Mouse (Mus musculus) liver, embryonic 14.5 days (tissue): ENCODE data around the gene Aldh2. TPM values are rescaled to one million over a fixed set of nuclear protein-coding genes. Genes with fewer than 3 reads are reported as not detected.

Experiments used
- ATAC-seq: fragments of 200-750 bp; cut with Nextera tagmentation; 2 replicates; pipeline ENCODE4 v1.8.0; 2017; ENCODE audit warnings: moderate number of reproducible peaks, mild to moderate bottlenecking, moderate library complexity; ENCODE audit not compliant: insufficient read depth
- DNase-seq, 3 experiments: peaks; one replicate each; pipeline ENCODE4 v3.0.0-alpha.2; 2012 to 2013; ENCODE audit warnings: low read depth in 3 of 3, low spot score in 3 of 3
- H3K27ac ChIP-seq: fragments of 300-500 bp; sonication (generic); 2 replicates; pipeline ENCODE4 v1.5.1; 2014; ENCODE audit warnings: moderate library complexity, mild to moderate bottlenecking, control low read depth, inconsistent platforms
- H3K27me3 ChIP-seq: fragments of 300-500 bp; sonication (generic); 2 replicates; pipeline ENCODE4 v1.6.1; 2014; ENCODE audit warnings: mild to moderate bottlenecking, low read length, moderate library complexity; ENCODE audit not compliant: control insufficient read depth, insufficient read depth
- H3K36me3 ChIP-seq: fragments of 300-500 bp; sonication (generic); replicated peaks from 2 replicates; pipeline ENCODE4 v1.6.1; 2014; ENCODE audit warnings: low read depth; ENCODE audit not compliant: control insufficient read depth, insufficient read depth
- H3K4me1 ChIP-seq, 2 experiments: fragments of 200-500 bp in 1 of 2; fragments of 300-500 bp in 1 of 2; sonication (generic) in 1 of 2; replicated peaks; 2 replicates each; pipeline ENCODE4 v1.6.1; 2012 to 2014; ENCODE audit warnings: antibody characterized with exemption in 1 of 2, inconsistent platforms in 1 of 2, low read length in 1 of 2; ENCODE audit not compliant: control insufficient read depth in 2 of 2, insufficient read depth in 2 of 2
- H3K4me2 ChIP-seq: fragments of 300-500 bp; sonication (generic); 2 replicates; pipeline ENCODE4 v1.6.1; 2014; ENCODE audit warnings: low read depth, mild to moderate bottlenecking, control low read depth, moderate library complexity
- H3K4me3 ChIP-seq, 2 experiments: fragments of 200-500 bp in 1 of 2; fragments of 300-500 bp in 1 of 2; sonication (generic) in 1 of 2; 2 replicates each; pipeline ENCODE4 v1.5.1; 2012 to 2014; ENCODE audit warnings: low read depth in 2 of 2, low read length in 2 of 2, mild to moderate bottlenecking in 2 of 2, control low read depth in 1 of 2, inconsistent platforms in 1 of 2, moderate library complexity in 1 of 2; ENCODE audit not compliant: insufficient read depth in 1 of 2
- H3K9ac ChIP-seq: fragments of 300-500 bp; sonication (generic); replicated peaks from 2 replicates; pipeline ENCODE4 v1.6.1; 2014; ENCODE audit warnings: mild to moderate bottlenecking, control low read depth, moderate library complexity
- H3K9me3 ChIP-seq: fragments of 300-500 bp; sonication (generic); 2 replicates; pipeline ENCODE4 v1.6.1; 2016; ENCODE audit warnings: low read length, mixed read lengths; ENCODE audit not compliant: control insufficient read depth
- CTCF ChIP-seq: IDR thresholded peaks from 2 replicates; pipeline ENCODE4 v1.5.1; 2016; ENCODE audit warnings: antibody characterized with exemption, low read depth, control low read depth
- EP300 ChIP-seq: IDR thresholded peaks from 2 replicates; pipeline ENCODE4 v1.6.1; 2016; ENCODE audit warnings: antibody characterized with exemption, low read depth
- WGBS: fragments of 180-500 bp; shearing (Covaris S2); extraction: QIAGEN DNeasy Blood & Tissue Kit; methylation state at CpG from one replicate; pipeline ENCODE4 v1.1.7; 2014; ENCODE audit not compliant: insufficient replicate concordance; 5-methylcytosine and 5-hydroxymethylcytosine counted together
- polyA plus RNA-seq, 2 experiments: library from polyadenylated mRNA; depleted of rRNA in 1 of 2; stranded (reverse) in 1 of 2; unstranded in 1 of 2; fragments of >200 nt; fragmentation: Nextera tagmentation in 1 of 2; extraction: Ambion mirVana in 1 of 2; gene quantifications; 2 replicates each; pipeline versions ENCODE4 v1.2.1 to v1.2.3; 2012 to 2014

The Aldh2 gene
- polyA plus RNA-seq, 2 experiments = 48.1 to 157 TPM

- Histone ChIP-seq H3K27ac (no peak overlapping the region), H3K9ac (no peak overlapping the region; the same call in 1 of the 2 replicates), H3K36me3 (peaks cover 4% of the 10 kb centered on the region), H3K27me3 (no peaks in the 10 kb centered on the region), H3K4me2 (peak overlapping the region; percentile 80), H3K4me3 (no peak overlapping the region), H3K9me3 (no peaks in the 10 kb centered on the region), H3K4me1 (peaks cover 22 to 25% of the 10 kb centered on the region in 2 experiments)
- WGBS = 77% methylated on average over 3 of the region's 3 CpGs
- DNase-seq (no peak), ATAC-seq (no peak)
- no peak for TF ChIP-seq CTCF
- TF ChIP-seq EP300 = no peak
Measured at GRCm38 (mm10) chr5:121543370-121543769, 50.3 kb downstream of the Aldh2 start.

GRCm38 (mm10) chr5:121541235-121541634 lies 52.4 kb downstream of the Aldh2 start:
- Histone ChIP-seq H3K9me3 (no peaks in the 10 kb centered on the region), H3K4me1 (peaks cover 12 to 19% of the 10 kb centered on the region in 2 experiments), H3K36me3 (peaks cover 12% of the 10 kb centered on the region), H3K27me3 (no peaks in the 10 kb centered on the region), H3K4me3 (no peak overlapping the region), H3K9ac (no peak overlapping the region), H3K27ac (no peak overlapping the region), H3K4me2 (no peak overlapping the region)
- WGBS = 79% methylated on average over 7 of the region's 7 CpGs
- DNase-seq (no peak), ATAC-seq (no peak)
- TF ChIP-seq EP300 (no peak), CTCF (no peak; the same call in 1 of the 2 replicates)

- peaks cover 24 to 30% of the 10 kb centered on the region in 2 experiments for H3K4me1 ChIP-seq
- 80% methylated on average over 5 of the region's 5 CpGs for WGBS
- TF ChIP-seq EP300 = no peak
- TF ChIP-seq CTCF = no peak
Measured at GRCm38 (mm10) chr5:121540066-121540465, 53.6 kb downstream of the Aldh2 start.

GRCm38 (mm10) chr5:121537588-121537987 lies 56.0 kb downstream of the Aldh2 start:
- H3K4me2 ChIP-seq = no peak overlapping the region
- H3K9ac ChIP-seq = no peak overlapping the region
- peaks cover 18 to 21% of the 10 kb centered on the region in 2 experiments for H3K4me1 ChIP-seq
- DNase-seq (no peak), ATAC-seq (no peak)
- no peaks in the 10 kb centered on the region for H3K9me3 ChIP-seq
- H3K27me3 ChIP-seq = no peaks in the 10 kb centered on the region
- H3K36me3 ChIP-seq = peaks cover 37% of the 10 kb centered on the region
- no peak for TF ChIP-seq CTCF
- TF ChIP-seq EP300 = no peak
- H3K4me3 ChIP-seq = no peak overlapping the region
- no peak overlapping the region for H3K27ac ChIP-seq
- 85% methylated on average over 2 of the region's 2 CpGs for WGBS

More at GRCm38 (mm10) chr5:121540066-121540465, 53.6 kb downstream of the Aldh2 start:
- no peak overlapping the region for H3K27ac ChIP-seq
- H3K4me2 ChIP-seq = no peak overlapping the region
- peaks cover 21% of the 10 kb centered on the region for H3K36me3 ChIP-seq
- no peak for ATAC-seq
- no peak for DNase-seq
- H3K27me3 ChIP-seq = no peaks in the 10 kb centered on the region
- no peak overlapping the region for H3K4me3 ChIP-seq
- H3K9me3 ChIP-seq = no peaks in the 10 kb centered on the region
- no peak overlapping the region for H3K9ac ChIP-seq

GRCm38 (mm10) chr5:121536921-121537555 lies 56.6 kb downstream of the Aldh2 start:
- Histone ChIP-seq H3K9ac (no peak overlapping the region), H3K27ac (no peak overlapping the region), H3K4me1 (peaks cover 18 to 19% of the 10 kb centered on the region in 2 experiments), H3K4me3 (no peak overlapping the region), H3K9me3 (no peaks in the 10 kb centered on the region), H3K27me3 (no peaks in the 10 kb centered on the region), H3K36me3 (peaks cover 43% of the 10 kb centered on the region), H3K4me2 (no peak overlapping the region)
- TF ChIP-seq EP300 = no peak
- TF ChIP-seq CTCF = no peak
- ATAC-seq (no peak), DNase-seq (no peak)
- 75% methylated on average over 7 of the region's 7 CpGs for WGBS
